Mouse (Mus musculus) A20 (cell line): ENCODE measurements around the gene Qsox2.
A peak's percentile ranks its signal among the peaks of the same experiment; 100 is the strongest.

ENCODE experiments used
- DNase-seq: peaks from one replicate; pipeline ENCODE4 v3.0.0-alpha.2; 2011; ENCODE audit warnings: low read depth, low spot score

The Qsox2 gene

DNA sequence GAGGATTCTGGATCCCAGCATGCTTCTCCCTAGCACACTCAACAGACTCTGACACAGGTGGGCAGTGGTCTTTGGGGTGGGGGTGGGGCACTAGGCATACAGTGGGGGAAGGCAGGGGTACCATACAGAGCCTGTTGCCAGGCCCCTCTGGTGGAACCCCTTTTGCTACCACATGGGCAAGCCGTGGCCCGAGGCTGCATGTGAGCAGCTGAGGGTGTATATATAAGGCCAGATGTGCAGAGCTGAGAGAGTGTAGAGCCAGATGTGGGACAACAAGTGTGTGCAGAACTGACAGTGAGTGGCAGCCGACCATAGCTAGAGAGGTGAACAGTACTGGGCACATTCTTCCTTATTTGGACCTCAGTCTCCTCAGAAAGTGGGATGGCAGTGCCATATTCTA is 70.4 kb downstream of the Qsox2 start:
- DNase-seq = peak; percentile 56
